Mouse (Mus musculus) kidney, adult 11 months (tissue): ENCODE measurements around the gene Cckbr.

Experiments
- DNase-seq: peaks from one replicate; pipeline ENCODE4 v3.0.0; 2022

The Cckbr gene

GRCm38 (mm10) chr7:105425424-105426043, at the start of gene Cckbr:
Cckbr (plus strand) TSS chr7:105425731.
- no peak for DNase-seq

GRCm38 (mm10) chr7:105380329-105380728, 45.2 kb upstream of the Cckbr start:
- DNase-seq: no peak

GRCm38 (mm10) chr7:105387696-105388095, 37.8 kb upstream of the Cckbr start:
- DNase-seq: no peak

GRCm38 (mm10) chr7:105390236-105390635, 35.3 kb upstream of the Cckbr start:
- no peak for DNase-seq

- DNase-seq: no peak
Observed at GRCm38 (mm10) chr7:105394606-105395005, 30.9 kb upstream of the Cckbr start.

GRCm38 (mm10) chr7:105395131-105395820, 30.3 kb upstream of the Cckbr start:
- DNase-seq: no peak

GRCm38 (mm10) chr7:105396126-105396525, 29.4 kb upstream of the Cckbr start:
- no peak for DNase-seq

- no peak for DNase-seq
Observed at GRCm38 (mm10) chr7:105399058-105399934, 26.2 kb upstream of the Cckbr start.

- DNase-seq: peak; percentile 100
Observed at GRCm38 (mm10) chr7:105399935-105400624, 25.5 kb upstream of the Cckbr start, which contains the start of gene Fam160a2. Fam160a2 (minus strand) TSS chr7:105400054.

GRCm38 (mm10) chr7:105404268-105404667, 21.3 kb upstream of the Cckbr start, which contains the start of gene Cnga4:
Cnga4 (plus strand) TSS chr7:105404568.
- no peak for DNase-seq

- no peak for DNase-seq
Observed at GRCm38 (mm10) chr7:105406322-105406721, 19.2 kb upstream of the Cckbr start.

GRCm38 (mm10) chr7:105411874-105412632, 13.5 kb upstream of the Cckbr start:
- DNase-seq: peak; percentile 67

- no peak for DNase-seq
Observed at GRCm38 (mm10) chr7:105414385-105414784, 11.1 kb upstream of the Cckbr start.

- DNase-seq: no peak
Observed at GRCm38 (mm10) chr7:105416529-105416928, 9.0 kb upstream of the Cckbr start.

- DNase-seq: no peak
Observed at GRCm38 (mm10) chr7:105418106-105418505, 7.4 kb upstream of the Cckbr start.

- DNase-seq: no peak
Observed at GRCm38 (mm10) chr7:105420903-105421302, 4.6 kb upstream of the Cckbr start.

- DNase-seq: no peak
Observed at GRCm38 (mm10) chr7:105424368-105424767, 1.2 kb upstream of the Cckbr start.

GRCm38 (mm10) chr7:105426051-105426450, 520 bp downstream of the Cckbr start:
- no peak for DNase-seq

- DNase-seq: no peak
Observed at GRCm38 (mm10) chr7:105432058-105432457, 6.5 kb downstream of the Cckbr start.

GRCm38 (mm10) chr7:105433859-105434258, 8.3 kb downstream of the Cckbr start:
- DNase-seq: no peak

- no peak for DNase-seq
Observed at GRCm38 (mm10) chr7:105434798-105435197, 9.3 kb downstream of the Cckbr start.
